Mouse (Mus musculus): Measurements from ENCODE around the gene Trmt1.

DNA sequence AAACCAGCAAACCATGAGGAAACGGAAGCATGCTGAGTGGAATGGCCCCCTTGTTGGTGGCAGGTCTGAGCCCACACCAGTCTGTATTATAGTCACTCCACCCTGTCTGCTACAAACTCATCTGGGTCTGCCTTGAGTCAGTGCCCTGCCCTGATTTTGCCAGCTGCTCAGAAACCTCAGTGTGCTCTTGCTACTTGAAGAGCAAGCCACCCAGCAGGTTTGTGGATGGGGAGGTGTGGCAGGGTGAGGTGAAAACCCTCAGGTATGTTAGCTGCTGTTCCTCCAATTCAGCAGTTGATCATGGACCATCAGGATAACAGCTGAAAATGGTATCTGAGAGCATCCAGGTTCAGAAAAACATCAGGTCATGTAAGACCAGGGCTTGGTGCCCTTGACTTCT is 18.0 kb upstream of the Trmt1 start:
- TF ChIP-seq CHD2 (IDR thresholded peaks at IDR 0.05; ENCODE audit: low read depth, low read length) (no peak), ZC3H11A (IDR thresholded peaks at IDR 0.05; ENCODE audit: borderline replicate concordance, low read depth, low read length) (no peak)

Measured in ES-E14 (cell line).